ENCODE assay signal across 17 mouse cellular contexts in the genomic region with DNA sequence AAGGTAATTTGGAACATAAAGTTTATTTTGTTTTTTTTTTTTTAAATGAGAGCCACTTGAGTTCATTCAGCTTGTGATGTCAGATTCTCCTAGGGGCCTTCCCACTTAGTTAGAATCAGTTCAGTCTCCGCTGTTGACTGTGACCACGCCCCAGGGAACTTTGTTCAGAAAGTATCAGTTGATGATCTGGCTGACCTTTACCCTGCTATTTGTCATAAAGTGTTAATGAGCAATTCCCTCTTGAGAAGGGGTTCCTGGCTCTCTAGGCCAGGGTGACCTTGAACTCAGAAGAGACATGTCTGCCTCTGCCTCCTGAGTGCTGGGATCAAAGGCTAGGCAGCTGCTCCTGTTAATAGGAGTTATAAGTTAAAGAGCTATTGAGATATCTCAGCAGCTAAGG.
"Had no signal": no experiment of that assay in that cellular context is flagged by ENCODE, and none has a peak within 500 bp of the region (broad histone marks: within the 10 kb centered on the region; RNA-seq: fewer than 3 reads in every experiment).

No protein-coding gene starts in this region.

- H3K9ac ChIP-seq: limb, embryonic 13.5 days; liver, embryonic 15.5 days; lung, embryonic 14.5 days; midbrain, embryonic 15.5 days; neural tube, embryonic 12.5 days had no signal

- H3K4me1 ChIP-seq: limb, embryonic 13.5 days; liver, embryonic 15.5 days; megakaryocyte, embryonic 14.5 days; midbrain, embryonic 15.5 days; neural tube, embryonic 12.5 days had no signal

- H3K9me3 ChIP-seq: limb, embryonic 13.5 days; liver, embryonic 15.5 days; megakaryocyte, embryonic 14.5 days; midbrain, embryonic 15.5 days; neural tube, embryonic 12.5 days had no signal

- H3K4me3 ChIP-seq: limb, embryonic 13.5 days; liver, embryonic 15.5 days; megakaryocyte, embryonic 14.5 days; midbrain, embryonic 15.5 days; neural tube, embryonic 12.5 days had no signal

- H3K4me2 ChIP-seq: limb, embryonic 13.5 days; liver, embryonic 11.5 days; liver, embryonic 15.5 days; lung, embryonic 14.5 days; midbrain, embryonic 11.5 days; midbrain, embryonic 15.5 days; neural tube, embryonic 12.5 days had no signal

- DNase-seq: kidney, postnatal 25 days; layer of hippocampus, adult 9-11 months; layer of hippocampus, postnatal 36 days; left cerebral cortex, postnatal 4 days; lung, embryonic 14.5 days; lung, postnatal 10 days; lung, postnatal 4 days; spleen, adult 18-20 months; thymus, adult 18-20 months; thymus, postnatal 14 days had no signal

- H3K27me3 ChIP-seq: limb, embryonic 13.5 days; liver, embryonic 15.5 days; megakaryocyte, embryonic 14.5 days; midbrain, embryonic 15.5 days; neural tube, embryonic 12.5 days had no signal

- H3K27ac ChIP-seq: limb, embryonic 13.5 days; liver, embryonic 15.5 days; midbrain, embryonic 15.5 days; neural tube, embryonic 12.5 days had no signal

- ATAC-seq: midbrain, embryonic 15.5 days had no signal
